Mouse (Mus musculus) kidney, postnatal 14 days (tissue): Measurements from ENCODE around the gene Lmx1a.
A peak's percentile ranks its signal among the peaks of the same experiment; 100 is the strongest.

Experiments used
- DNase-seq: peaks from one replicate; pipeline ENCODE4 v3.0.0; 2022; ENCODE audit warnings: mixed read lengths

The Lmx1a gene

DNA sequence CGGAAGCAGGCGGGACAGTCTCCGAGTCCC, at the start of gene Lmx1a:
Gene Lmx1a (plus strand): TSS at position 6 of the 30 bp plus-strand sequence.
- DNase-seq = no peak

DNA sequence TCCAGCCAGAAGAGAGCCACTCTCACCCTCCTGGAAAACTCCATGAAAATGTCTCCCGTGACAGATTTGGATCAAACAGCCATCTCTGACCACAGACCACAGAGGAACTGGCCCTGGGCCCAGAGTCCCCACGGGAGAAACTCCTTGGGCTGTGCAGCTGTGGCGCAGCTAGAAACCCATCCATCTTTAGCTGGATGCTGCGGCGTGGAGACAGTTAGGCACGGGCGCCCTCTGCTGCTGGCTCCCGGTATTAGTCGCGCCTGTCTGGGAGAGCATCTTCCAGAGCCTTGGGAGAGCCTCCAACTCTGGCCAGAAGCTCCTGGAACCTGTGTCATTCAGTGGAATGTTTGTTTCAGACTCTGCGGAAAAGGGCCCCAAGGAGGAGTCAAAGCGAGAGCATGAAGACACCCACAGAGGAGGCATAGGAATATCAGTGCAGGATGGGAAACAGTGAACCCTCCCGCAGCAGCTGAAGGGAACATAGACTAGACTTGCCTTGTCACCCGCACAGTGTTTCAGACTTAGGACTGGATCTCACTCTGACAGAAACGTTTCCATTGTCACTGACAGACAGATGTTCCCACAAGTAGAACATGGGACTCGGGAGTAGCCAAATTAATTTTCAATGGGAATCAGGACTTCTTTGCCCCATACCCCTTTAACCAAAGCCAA, 44.0 kb upstream of the Lmx1a start:
- DNase-seq = peak; percentile 86

DNA sequence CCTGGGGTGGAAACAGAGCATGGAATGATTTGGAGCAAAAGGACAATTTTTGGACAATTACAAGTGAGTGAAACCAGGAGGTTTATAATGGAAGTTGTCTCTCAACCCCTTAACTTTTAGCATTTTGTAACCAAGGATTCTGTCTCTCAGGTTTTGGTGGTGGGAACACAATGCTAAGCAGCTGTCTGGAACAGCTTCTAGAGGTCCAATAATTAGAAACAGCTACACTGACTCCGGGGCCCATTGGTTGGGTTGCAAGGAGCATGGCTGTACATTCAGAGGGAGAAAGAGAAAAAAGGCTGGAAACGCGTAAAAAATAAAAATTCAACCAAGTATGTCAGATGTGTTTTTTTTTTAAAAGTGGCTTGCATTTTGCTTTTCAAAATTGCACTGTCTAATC, 40.4 kb upstream of the Lmx1a start:
- no peak for DNase-seq

DNA sequence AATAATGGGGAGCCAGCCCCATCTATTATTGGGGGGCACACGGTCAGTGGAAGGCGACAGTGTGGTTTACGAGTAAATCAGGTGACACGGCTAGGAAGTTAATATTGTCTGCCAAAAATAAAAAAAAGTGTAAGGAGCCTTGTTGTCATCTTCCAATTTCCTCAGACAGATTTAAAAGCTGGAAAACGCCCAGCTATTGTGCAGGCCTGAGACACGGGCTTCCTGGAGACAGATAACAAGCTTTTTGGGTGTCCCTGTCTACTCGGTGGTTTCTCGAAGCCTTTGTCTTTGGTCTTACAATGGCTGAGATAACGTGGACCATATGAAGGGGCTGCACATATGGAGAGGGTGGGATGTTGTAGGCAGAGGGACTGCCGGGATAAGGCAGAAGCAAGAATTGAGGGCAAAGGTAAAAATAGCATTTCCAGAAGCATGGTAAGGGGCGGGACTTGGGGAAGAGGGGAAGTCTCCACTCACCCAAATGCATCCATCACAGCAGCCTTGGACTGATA, 39.9 kb upstream of the Lmx1a start:
- peak; percentile 55 for DNase-seq

DNA sequence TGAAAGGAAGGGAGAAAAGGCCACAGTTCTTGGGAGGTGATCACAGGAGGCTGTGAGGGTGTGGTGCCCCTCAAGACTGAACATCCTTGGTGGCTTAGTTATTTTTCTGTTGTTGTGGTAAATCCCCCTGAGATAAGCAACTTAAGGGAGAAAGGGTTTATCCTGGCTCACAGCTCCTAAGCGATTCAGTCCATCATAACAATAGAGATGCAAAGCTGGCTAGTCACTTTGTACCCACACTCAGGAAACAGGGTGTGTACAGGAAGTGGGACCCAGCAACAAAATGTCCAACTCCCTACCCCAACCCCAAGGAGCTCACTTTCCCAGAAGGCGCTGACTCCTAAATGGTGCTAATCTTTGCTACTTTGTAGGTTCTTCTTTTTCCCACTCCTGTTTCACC, 36.7 kb upstream of the Lmx1a start:
- DNase-seq = no peak

DNA sequence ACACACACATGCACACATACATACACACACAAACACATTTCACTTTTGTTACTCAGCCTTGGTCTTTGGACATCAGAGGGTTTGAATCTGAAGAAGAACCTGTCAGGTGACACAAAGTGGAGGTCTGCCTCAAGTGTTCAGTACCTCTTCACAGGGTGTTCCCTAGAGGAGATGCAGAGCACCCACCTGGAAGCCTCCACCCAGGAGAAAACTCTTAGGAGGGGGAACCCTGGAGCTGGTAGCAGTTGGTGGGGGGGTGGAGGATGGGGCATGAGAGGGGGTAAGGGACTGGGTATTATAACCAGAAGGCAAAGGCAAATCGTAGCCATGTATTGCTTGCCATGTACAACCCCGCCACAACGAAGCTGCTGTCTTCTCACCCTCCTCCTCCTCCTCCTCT, 30.0 kb upstream of the Lmx1a start:
- DNase-seq = no peak

DNA sequence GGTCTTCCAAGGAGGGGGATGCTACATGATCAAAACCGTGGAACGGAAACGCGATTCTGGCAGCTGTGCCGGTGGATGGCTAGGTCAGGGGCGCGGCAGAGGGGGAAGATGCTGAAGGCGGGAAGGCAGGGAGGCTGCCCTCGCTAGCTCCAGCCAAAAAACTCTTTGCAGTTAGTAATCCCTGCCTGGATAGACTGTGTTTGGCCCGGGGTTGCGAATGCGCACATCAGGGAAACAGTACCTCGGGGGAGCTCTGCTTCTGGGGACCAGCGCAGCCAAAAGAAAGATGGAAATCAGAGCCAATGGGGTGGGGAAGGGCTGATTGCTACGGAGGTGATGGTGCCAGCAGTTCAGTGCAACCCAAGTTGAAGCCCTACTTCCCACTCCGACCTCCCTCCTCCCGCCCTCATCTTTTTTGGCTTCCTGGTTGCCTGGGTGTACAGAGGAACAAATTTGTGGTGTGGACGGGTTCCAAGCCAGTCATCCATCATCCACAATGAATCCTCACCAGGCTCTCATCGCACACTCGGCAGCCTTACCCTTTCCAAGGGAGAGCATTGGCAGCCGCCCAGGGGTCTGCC, 28.4 kb upstream of the Lmx1a start:
- DNase-seq = peak; percentile 58

DNA sequence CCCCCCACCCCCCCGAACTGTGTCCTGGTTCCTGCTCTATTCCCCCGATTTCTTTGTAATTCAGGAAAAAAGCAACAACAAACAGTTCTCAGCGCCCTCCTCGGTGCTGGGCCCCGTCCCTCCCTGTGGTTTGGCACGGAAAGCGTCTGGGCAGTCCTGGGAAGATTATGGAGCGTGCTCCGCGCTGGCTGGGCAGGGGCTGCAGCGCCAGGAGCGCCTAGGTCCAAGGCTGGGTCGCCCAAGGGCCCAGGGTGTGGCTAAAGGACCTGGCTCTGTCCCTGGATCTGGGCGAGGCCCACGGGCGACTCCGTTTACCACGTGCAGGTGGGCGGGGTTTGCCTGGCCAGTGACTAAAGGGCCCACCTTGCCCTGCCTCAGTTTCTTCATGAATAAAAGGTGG, 27.9 kb upstream of the Lmx1a start:
- DNase-seq = peak; percentile 22

DNA sequence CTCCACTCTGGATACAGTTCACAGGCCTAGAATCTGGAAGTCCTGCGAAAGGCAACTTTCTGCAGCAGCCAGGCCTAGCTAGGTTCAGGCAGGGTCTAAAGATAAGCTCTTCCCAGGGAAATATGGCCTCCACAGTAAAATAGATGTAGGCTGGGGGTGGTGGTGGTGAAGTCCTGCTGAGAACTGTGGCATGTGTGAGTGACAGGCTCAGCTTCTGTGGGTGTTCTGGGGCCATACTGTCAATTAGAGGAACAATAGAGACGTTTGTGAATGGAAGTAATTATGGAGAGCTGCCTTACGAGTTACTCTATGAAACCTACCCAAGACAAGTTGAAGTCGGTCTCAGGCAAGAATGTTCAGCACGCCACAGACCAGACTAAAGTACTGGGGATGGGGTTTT, 25.9 kb upstream of the Lmx1a start:
- no peak for DNase-seq

DNA sequence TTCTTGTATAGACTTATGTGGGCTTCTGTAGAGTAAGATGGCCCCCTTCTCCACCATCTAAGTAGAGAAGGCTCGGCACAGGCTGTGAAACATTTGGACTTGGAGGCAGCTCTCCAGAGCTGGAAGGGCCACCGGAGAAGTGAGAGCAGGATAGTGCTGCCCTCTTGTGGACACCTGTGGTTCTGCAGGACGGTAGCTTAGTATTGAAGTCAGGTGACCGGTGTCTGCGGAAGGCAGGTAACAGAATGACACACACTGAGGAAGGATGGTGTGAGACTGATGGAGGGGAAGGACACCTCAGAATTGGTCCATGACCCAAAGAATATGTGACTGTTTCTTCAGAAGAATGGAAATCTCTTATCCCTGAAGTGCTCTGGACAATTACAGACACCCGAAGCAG, 19.2 kb upstream of the Lmx1a start:
- peak; percentile 68 for DNase-seq

DNA sequence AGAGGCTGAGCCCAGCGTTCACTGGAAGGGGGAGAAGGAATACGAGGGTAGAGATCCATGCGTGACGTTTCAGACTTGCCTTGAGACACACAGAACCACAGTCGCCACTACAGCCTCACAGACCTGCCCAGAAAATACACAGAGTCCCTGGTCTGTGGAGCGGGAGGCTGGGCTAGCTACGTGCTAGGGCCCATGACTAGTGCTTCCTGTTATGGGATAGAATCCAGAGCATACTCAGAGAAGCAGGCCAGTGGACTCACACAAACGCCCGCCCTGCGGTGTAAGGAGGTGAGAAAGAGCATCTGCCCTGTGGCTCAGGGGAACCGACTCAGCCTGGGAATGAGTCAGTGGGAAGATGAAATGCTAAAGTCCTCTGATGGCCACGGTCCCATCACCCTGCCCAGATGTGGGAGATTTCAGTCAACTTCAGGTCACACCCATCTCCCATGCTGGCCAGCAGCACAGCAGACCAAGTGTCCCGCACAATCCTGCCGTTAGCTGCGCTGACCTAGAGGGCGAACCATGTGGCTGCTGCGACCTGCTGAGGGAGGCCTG, 16.5 kb upstream of the Lmx1a start:
- DNase-seq = no peak

DNA sequence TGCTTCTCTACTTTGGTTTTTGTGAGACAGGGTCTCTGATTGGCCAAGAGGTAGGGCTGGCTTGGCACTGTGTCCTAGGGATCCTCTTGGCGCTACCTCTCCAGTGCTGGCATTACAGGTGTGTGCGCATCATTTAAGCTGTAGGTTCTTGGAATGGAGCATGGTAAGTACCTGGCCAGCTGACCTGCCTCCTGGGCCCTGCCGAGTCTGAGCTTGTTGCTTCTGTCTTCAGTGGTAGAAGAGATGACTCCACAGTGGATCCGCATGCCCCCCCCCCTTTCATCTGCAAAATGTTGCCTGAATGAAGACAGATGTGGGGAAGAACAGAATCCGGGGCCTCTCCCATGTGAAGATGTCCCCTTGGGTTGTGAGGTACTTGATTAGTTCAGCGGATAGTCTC, 10.0 kb upstream of the Lmx1a start:
- no peak for DNase-seq

DNA sequence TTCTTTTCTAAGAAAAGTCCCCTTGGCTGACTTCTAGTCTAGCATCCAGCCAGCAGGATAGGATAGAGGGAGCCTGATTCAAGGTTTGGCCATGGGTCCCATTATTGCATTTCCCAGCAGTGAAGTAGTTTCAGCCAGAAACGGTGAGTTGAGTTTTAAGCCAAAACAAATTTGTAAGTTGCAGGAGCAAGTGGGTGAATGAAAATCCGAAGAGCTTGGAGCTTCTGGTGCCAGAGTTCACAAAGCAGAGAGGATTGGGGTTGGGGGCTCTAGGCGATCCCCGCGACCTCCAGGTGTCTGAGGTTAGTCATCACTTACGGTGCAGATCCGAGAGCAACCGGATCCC, 1.1 kb upstream of the Lmx1a start:
- no peak for DNase-seq

DNA sequence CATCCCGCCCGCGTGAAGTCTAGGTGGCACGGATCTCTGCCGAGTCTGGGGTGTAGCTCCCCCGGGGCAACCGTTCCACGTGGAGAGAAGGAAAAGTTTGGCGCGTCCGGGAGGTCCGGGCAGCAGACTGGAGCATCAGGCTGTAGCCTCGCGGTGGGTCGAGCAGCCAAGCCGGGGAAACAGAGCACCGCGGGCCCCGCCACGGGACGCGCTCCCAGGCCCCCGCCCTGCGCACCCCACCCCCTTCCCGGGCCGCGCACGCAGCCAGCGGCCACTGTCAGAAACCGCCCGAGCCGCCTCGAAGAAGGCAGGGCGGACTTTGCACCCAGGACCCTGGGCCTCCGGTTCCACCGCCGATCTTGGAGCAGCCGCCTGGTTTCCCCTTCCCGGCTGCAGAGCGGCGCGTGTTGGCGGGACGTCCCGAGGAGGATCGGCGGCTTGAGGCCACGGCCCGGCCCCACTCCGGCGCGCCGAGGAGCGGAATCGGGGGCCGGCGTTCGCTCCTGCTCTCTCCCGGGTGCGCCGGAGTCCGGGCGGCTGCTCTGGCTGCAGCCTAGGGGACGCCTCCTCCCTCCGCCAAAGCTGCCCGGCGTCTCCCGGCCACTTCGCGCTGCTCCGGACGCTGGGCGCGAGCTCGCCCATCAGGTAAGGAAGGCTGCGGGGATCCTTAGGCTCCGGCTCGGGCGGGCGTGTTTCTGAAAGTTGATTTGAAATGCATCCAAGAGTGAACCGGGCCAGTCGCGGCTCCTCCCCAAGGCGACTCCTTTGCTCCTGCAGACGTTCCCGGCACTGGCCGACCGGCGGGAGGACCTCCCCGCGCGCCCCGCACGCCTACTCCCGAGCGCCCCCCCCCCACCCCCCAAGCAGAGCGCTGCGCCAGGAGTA, 448 bp upstream of the Lmx1a start:
- peak; percentile 35 for DNase-seq

DNA sequence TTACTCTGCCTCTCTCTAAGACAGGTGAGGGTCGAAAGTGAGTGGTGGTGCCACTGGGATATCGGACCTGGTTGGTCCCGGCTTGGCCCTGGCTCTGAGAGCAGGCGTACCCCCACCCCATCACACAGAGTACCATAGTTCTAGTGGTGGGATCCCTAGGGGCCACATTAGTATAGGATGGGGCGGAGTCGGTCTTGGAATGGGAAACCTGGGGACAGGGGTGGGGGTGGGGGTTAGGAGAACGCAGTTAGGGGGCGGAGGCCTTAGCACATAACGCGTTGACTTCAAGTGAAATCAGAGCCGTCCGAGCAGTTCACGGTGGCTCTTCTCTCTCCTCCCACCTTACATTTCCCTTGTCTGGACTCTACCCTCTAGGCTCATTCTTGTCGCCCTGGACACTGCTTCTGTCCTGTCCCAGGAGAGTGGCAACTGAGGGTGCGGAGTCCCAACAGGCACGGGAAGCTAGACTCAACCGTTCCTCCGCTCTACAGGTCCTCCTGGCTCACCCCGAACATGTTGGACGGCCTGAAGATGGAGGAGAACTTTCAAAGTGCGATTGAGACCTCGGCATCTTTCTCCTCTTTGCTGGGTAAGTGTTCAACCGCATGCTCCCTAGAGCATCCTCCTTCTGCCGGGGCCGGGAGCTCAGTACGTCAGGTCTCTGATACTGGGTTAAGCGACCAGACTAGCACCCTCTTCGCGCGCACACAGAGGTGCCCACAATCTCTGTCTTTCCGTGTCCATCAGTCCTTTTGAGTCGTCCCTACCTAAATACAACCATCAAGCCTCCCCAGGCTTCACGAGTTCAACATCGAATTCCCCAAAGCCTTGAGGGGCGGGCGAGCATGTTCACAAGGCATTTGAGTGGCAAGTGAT, 463 bp downstream of the Lmx1a start:
- DNase-seq = no peak

DNA sequence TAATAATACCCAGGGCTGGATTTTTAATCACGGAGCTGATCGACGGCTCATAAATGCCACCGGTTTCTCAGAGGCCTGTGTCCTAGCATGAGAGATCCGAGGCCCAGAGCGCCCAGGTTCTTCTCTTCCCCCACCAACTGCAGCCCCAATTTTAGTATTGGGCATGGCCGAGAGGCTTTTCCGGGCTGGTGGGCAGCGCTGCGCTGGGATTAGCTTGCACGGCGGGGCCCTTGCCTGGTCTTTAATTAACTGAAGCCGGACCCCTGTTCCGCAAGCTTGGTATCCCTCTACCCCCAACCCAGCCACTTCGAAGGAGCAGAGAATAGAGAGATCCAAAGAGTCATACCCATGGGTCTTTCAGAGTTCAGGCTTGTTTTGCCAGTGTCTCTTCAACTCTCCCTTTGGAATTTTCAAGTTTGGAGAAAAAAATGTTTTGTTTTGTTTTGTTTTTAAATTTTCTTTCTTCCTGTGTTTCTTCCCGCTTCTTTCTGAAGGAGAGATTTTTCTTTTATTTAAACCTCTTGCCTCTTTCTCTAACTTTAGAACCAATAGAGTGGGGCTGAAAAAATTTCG, 1.2 kb downstream of the Lmx1a start:
- DNase-seq = no peak

DNA sequence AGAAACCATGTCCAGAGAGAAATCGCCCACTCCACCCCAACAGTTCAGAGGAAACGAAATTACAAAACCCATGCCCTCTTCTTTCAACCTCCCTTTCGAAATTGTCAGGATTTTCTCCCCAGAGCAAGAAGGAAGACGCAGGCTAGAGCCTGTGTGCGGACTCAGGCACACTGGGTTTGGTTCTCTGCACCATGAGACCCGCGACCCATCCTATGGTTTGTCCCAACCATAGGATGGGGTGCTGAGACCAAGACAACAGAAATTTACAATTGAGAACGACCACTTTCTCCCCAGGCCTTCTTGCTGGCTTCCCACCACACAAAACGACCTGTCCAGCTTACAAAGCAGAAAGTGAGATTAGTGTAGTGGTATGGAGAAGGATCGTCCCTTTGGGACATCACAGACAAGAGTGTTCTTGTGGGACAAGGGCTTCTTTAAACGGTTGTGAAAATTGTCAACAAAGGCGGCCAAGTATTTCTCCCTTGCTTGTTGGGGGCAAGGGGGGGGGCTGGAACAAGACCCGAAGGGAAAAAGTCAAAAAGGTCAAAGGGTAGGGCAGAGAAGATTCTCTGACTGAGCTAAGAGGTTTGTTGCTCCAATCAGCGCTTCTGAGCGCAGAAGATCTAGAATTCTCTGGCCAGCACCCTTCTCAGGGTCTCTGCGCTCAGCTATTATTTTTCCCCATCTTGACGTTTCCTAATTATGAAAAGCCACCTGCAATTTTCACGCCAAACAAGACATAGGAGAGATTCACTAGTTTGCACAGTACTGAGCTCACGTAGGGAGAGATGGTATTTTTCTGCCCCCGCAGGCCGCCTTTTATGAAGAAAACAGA, 1.9 kb downstream of the Lmx1a start:
- DNase-seq = no peak

DNA sequence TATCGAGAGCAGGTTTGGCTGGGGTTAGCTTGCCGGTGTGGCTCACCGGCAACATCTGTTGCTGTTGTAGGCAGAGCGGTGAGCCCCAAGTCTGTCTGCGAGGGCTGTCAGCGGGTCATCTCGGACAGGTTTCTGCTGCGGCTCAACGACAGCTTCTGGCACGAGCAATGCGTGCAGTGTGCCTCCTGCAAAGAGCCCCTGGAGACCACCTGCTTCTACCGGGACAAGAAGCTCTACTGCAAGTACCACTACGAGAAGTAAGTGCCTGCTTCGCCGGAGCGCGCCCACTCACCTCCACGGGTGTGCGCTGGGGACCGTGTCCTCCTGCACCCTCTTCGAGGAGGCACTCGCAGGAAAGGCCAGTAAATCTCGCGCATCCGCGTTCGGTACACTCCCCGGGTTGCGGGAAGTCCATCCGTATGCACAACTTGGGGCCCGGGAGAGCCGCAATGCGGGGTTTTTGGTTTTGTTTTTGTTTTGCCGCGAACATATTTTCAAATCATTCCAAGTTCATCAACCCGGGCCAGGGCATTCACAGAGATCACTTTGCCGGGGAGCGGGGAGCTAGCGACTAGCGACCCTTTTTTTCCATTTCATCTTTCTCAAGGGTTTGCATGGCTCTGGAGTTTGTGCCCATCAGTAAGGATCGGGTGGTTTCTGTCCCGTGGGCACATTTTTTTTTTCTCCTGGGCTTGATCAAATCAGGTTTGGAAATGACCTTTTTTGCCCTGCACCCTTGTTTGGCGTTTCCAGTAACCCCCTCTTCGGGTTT, 3.1 kb downstream of the Lmx1a start:
- DNase-seq = no peak

DNA sequence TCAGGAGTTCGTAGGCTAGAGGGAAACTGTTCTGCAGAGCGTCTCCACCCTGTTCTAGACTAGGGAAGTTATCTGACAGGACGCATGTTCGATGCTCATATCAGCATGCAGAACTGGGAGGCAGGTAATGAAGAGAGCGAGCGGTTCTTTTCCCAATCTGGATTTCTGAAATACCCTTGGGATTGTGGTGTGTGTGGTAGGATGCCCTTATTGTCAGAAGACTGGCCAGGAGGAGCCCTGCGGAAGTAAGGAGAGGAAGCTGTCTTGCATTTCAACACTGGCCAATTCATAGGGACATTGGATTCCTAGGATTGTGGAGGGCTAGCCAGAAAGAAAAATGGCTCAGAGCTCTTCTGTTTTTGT, 3.6 kb downstream of the Lmx1a start:
- no peak for DNase-seq

DNA sequence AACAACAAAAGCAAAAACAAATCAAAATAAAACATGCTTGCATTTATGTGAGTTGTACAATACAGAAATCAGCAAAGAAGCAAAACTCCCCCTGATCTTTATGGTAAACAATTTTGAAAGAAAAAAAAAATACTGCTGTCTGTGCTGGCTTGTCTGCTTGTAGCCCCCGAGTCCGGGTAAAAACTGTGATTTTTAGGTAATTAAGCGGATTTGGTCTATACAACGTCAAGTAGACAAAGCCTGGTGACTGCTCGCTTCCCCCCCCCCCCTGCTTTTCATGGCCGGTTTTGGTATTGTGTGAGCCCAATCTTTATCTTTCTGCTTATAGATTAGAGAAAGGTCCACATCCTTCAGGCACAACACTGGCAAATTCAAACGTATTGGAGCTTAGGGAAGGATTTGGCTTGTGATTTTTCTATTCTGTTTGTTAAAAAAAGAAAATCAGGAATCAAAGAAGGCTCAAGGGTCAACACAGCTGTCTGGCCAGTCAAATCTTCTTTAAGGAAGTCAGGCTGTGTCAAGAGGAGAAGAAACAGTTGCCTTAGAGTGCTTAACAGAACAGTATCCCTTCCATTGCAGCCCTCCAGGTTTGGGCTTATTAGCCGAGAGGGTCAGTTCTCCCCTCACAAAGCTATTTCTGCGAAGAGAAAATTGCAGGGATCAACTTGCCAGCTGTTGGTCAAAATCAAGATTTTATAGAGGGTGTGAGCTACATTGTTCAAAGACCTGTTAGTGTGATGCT, 4.6 kb downstream of the Lmx1a start:
- no peak for DNase-seq

DNA sequence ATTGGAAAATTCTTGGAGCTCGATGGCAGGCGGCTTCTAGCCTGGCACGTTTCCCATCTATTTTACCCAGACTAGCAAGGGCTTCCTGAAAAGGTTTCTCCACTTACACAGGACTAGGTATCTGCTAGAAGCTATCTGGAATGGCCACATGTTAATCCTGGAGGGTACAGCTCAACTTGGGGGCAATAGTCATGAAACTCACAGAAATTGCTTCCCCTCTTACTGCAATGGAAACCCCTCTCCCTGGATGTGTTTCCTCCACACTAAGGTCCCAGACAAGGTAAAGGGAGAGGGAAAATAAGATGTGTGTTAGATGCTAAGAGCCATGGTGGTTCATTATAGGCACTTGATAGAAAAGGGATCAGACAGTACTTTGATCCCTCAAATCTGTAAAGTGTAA, 5.7 kb downstream of the Lmx1a start:
- DNase-seq = no peak
